Mouse (Mus musculus): ENCODE measurements around the gene Haus7. TPM values are rescaled to one million over a fixed set of nuclear protein-coding genes. Genes with fewer than 3 reads are reported as not detected.

Haus7 gene
- polyA plus RNA-seq, 1 experiment, result 0.72 TPM

DNA sequence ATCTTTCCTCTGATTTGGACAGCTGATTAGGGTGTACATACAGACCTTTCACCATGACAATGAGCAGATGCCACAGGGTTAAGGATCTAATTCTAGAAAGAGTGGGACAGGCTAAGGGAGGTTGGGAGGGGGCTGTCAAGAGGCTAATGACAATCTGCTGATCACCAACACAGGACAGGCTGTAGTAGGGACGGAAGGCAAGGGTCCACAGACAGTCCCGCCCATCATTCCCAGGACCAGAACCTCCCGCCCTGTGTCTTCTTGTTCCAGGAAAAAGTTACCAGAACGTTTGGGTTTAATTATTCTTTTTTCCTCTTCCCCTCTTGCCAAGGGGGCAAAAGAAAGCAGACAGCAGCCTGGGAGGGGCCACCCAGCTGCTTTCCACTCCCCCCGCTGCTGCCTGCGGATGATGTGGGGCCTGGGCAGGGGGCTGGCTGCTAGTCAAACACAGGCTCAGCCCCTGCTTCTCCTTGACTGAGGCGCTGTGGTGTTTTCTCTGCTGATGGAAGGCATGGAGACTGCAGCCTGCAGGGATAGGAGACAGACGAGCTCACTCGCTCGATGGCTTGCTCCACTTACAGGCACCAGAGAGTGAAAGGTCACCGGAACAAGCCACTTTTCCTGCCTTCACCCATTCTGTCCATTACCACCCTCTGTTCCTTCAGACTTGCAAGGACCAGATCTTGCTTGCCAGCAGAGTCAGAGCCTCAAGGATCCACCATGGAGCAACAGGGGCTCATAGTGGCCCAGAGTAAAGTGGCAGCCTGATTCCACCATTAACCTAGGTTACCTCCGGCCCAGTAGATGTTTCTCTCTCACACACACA is 15.7 kb upstream of the Haus7 start:
- Histone ChIP-seq H3K4me3 (replicated peaks) (no peak overlapping the region), H3K27me3 (ENCODE audit: control insufficient read depth) (peaks cover 3% of the 10 kb centered on the region; the same call in 1 of the 2 replicates), H3K9me3 (ENCODE audit: control insufficient read depth, low read length) (no peaks in the 10 kb centered on the region), H3K36me3 (ENCODE audit: control insufficient read depth) (no peaks in the 10 kb centered on the region), H3K4me1 (ENCODE audit: control insufficient read depth) (peaks cover 6% of the 10 kb centered on the region)
- TF ChIP-seq TAL1 (IDR thresholded peaks at IDR 0.05; ENCODE audit: low read length), result no peak
- TF ChIP-seq GATA1 (IDR thresholded peaks at IDR 0.05; ENCODE audit: low read length), result no peak

DNA sequence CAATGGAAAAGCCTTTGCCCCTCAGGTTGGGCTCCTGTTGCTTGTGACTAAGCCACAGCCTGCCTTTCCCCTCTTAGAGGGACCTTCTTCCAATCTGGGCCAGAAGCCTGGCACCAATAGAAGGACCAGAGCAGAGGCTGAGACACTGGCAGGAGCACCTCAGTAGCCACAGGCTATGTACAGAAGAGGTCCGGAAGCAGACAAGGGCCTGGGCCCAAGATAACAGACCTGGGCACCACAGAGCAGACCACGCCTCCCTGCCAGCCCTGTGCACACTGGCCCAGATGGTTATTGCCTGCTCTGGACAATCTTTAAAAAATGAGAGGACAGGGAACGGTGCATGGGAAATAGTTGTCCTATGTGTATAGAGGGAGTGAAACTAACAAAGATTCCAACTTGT is 12.9 kb upstream of the Haus7 start:
- Histone ChIP-seq H3K4me3 (replicated peaks) (no peak overlapping the region), H3K9me3 (ENCODE audit: control insufficient read depth, low read length) (no peaks in the 10 kb centered on the region), H3K36me3 (ENCODE audit: control insufficient read depth) (no peaks in the 10 kb centered on the region), H3K4me1 (ENCODE audit: control insufficient read depth) (peaks cover 6% of the 10 kb centered on the region), H3K27me3 (ENCODE audit: control insufficient read depth) (peaks cover 3% of the 10 kb centered on the region; the same call in 1 of the 2 replicates)
- no peak for TF ChIP-seq TAL1 (IDR thresholded peaks at IDR 0.05; ENCODE audit: low read length)
- no peak for TF ChIP-seq GATA1 (IDR thresholded peaks at IDR 0.05; ENCODE audit: low read length)

DNA sequence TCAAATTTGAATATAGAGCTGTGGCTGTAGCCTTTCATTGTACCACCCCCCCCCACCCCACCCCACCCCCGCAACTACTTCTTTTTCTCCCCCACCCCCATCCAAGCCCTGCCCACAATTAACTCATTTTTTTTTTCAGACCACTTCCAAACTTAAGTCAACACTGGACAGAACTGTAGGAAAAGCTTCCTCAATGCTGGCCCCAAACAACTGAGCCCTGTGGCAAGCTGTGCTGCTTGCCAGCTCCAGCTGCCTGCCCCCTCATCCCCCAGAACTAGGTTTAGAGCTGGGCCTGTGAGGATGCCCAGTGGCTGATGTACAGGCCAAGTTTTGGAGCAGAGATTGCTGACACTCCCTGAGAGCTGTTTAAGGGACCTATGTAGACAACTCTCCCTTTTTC is 9.9 kb upstream of the Haus7 start:
- H3K27me3 ChIP-seq (ENCODE audit: control insufficient read depth), result peaks cover 3% of the 10 kb centered on the region; the same call in 1 of the 2 replicates
- H3K4me1 ChIP-seq (ENCODE audit: control insufficient read depth), result no peaks in the 10 kb centered on the region
- TF ChIP-seq TAL1 (IDR thresholded peaks at IDR 0.05; ENCODE audit: low read length) (no peak), GATA1 (IDR thresholded peaks at IDR 0.05; ENCODE audit: low read length) (no peak)
- H3K9me3 ChIP-seq (ENCODE audit: control insufficient read depth, low read length), result peaks cover 3% of the 10 kb centered on the region; the same call in 1 of the 2 replicates
- no peak overlapping the region for H3K4me3 ChIP-seq (replicated peaks)
- no peaks in the 10 kb centered on the region for H3K36me3 ChIP-seq (ENCODE audit: control insufficient read depth)

DNA sequence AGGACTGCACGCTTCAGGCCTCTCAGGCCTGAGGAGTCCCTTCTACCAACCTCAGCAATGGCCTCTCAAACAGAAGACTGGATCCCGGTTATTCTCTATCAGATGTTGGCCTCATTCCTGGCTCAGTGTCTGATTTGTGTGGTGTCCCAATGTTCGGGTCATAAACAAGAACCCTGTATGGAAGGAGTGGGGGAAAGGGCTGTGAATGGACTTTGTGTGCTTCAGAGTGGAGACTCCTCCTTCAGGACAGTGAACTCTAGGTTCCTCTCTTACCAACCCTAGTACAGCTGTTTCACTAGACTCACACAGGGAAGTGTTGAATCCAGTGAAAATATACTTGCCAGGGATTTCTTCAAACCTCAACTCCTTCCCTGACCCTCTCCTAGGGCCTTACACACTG is 9.5 kb upstream of the Haus7 start:
- peaks cover 3% of the 10 kb centered on the region; the same call in 1 of the 2 replicates for H3K27me3 ChIP-seq (ENCODE audit: control insufficient read depth)
- H3K9me3 ChIP-seq (ENCODE audit: control insufficient read depth, low read length), result peaks cover 3% of the 10 kb centered on the region; the same call in 1 of the 2 replicates
- H3K4me3 ChIP-seq (replicated peaks), result no peak overlapping the region
- H3K36me3 ChIP-seq (ENCODE audit: control insufficient read depth), result no peaks in the 10 kb centered on the region
- no peaks in the 10 kb centered on the region for H3K4me1 ChIP-seq (ENCODE audit: control insufficient read depth)
- TF ChIP-seq TAL1 (IDR thresholded peaks at IDR 0.05; ENCODE audit: low read length) (no peak), GATA1 (IDR thresholded peaks at IDR 0.05; ENCODE audit: low read length) (no peak)

DNA sequence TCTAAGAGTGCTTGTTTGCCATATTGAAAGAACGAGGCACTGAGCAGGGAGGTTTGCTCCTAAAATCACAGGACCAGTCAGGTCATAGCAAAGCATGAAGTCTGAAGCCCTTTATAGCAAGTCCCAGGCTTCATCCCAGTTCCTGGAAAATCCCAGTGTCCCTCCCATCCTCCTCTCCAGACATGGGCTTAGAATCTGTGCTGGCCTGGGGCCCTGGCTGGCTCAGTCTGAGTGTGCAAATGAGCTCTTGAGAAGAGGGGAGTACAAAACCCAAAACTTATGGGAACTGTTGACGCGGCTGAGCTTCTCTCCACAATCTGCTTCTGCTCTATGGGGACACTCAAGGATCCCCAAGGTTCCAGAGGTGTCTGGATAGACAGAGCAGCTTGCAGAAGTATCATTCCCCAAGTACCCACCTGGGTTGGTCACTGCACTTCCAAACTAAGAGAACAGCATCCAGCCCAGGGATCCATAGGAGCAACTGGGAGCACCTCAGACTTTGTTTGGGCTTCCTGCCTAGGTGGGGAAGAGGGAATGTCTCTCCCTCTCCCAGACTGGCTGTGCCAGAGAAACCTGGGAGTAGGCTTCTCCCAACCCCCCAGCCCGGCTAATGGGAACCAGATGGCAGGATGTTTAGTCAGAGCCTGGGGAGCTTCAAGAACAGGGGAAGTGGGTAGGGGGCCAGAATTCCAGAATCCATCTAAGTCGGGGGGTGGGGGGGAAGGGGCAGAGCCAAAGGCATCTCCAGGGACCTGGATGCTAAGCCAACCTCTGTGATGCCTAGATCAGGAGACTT is 8.8 kb upstream of the Haus7 start:
- Histone ChIP-seq H3K9me3 (ENCODE audit: control insufficient read depth, low read length) (peaks cover 3% of the 10 kb centered on the region; the same call in 1 of the 2 replicates), H3K27me3 (ENCODE audit: control insufficient read depth) (peaks cover 3% of the 10 kb centered on the region; the same call in 1 of the 2 replicates), H3K4me1 (ENCODE audit: control insufficient read depth) (no peaks in the 10 kb centered on the region), H3K36me3 (ENCODE audit: control insufficient read depth) (no peaks in the 10 kb centered on the region), H3K4me3 (replicated peaks) (no peak overlapping the region)
- TF ChIP-seq TAL1 (IDR thresholded peaks at IDR 0.05; ENCODE audit: low read length) (no peak), GATA1 (IDR thresholded peaks at IDR 0.05; ENCODE audit: low read length) (no peak)

DNA sequence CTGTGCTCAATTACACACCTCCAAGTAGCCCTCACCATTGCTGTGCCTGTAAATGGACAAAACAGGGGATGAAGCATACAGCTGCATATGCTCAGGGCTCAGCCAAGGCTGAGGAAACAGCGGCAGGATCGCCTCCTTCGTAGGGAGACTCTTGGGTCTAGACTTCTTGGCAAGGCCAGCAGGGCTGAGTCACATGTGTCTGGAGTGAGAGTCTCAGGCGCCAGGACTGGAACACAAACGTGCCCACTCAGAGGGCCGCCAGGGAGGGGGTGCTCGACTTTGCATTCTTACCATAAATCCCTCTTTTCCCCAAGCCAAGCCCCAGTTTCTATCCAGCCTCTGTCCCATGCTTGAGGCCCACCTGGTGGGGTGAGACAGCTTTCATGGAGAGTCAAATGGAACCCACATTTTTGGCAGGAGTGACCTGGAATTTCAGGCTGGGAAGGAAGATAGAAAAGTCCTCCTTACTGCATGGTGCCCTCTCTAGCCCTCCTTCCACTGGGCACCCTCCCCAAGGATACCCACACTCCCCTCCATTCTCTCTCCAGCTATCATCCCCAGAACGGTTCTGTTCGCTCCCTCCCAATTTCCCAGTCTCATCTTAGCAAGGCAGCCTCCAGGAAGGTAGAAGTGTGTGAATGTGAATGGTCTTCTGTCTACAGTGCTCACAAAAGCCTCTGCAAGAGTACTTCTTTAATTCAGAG is 6.8 kb upstream of the Haus7 start:
- Histone ChIP-seq H3K36me3 (ENCODE audit: control insufficient read depth) (no peaks in the 10 kb centered on the region), H3K4me3 (replicated peaks) (no peak overlapping the region), H3K9me3 (ENCODE audit: control insufficient read depth, low read length) (peaks cover 3% of the 10 kb centered on the region; the same call in 1 of the 2 replicates), H3K4me1 (ENCODE audit: control insufficient read depth) (no peaks in the 10 kb centered on the region), H3K27me3 (ENCODE audit: control insufficient read depth) (peaks cover 3% of the 10 kb centered on the region; the same call in 1 of the 2 replicates)
- no peak for TF ChIP-seq GATA1 (IDR thresholded peaks at IDR 0.05; ENCODE audit: low read length)
- TF ChIP-seq TAL1 (IDR thresholded peaks at IDR 0.05; ENCODE audit: low read length), result no peak

DNA sequence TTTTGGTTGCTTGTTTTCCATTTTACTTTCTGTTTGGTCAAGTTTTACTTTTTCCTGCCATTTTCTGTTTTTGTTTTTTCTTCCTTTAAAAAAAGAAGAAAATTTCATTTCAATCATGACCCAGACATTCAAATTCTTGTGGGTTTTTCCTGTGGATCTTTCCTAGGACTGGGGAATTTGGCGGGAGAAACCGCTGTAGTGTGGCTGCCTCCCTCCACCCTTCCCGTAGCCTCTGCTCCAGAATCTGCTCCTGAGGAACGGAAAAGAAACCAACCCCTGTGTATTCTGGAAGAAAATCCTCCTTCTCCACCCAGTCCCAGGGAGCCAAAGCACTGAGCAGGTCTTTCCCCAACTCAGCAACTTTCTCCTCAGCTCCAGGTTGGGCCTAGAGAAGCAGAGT is 1.9 kb upstream of the Haus7 start:
- peaks cover 3% of the 10 kb centered on the region; the same call in 1 of the 2 replicates for H3K9me3 ChIP-seq (ENCODE audit: control insufficient read depth, low read length)
- no peaks in the 10 kb centered on the region; the same call in 1 of the 2 replicates for H3K36me3 ChIP-seq (ENCODE audit: control insufficient read depth)
- TF ChIP-seq TAL1 (IDR thresholded peaks at IDR 0.05; ENCODE audit: low read length) (no peak), GATA1 (IDR thresholded peaks at IDR 0.05; ENCODE audit: low read length) (no peak)
- no peak overlapping the region for H3K4me3 ChIP-seq (replicated peaks)
- no peaks in the 10 kb centered on the region for H3K27me3 ChIP-seq (ENCODE audit: control insufficient read depth)
- peaks cover 20% of the 10 kb centered on the region for H3K4me1 ChIP-seq (ENCODE audit: control insufficient read depth)

DNA sequence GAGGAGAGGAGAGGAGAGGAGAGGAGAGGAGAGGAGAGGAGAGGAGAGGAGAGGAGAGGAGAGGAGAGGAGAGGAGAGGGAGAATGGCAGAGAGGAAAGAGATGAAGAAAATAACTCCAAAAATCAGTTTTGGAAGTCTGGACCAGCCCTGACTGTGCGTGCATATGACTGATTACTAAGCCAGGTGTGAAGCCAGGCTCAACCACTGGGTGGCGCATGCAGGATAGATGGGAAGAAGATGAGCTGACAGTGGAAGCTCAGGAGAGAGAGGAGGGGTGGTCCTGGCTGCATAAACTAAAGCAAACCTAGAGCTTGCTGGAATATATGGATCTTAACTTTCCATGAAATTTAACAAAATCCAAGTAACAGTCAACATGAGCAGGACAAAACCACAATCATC is 6.9 kb downstream of the Haus7 start:
- Histone ChIP-seq H3K9me3 (ENCODE audit: control insufficient read depth, low read length) (no peaks in the 10 kb centered on the region), H3K4me1 (ENCODE audit: control insufficient read depth) (no peaks in the 10 kb centered on the region), H3K27me3 (ENCODE audit: control insufficient read depth) (no peaks in the 10 kb centered on the region), H3K36me3 (ENCODE audit: control insufficient read depth) (peaks cover 29% of the 10 kb centered on the region), H3K4me3 (replicated peaks) (no peak overlapping the region)
- TF ChIP-seq TAL1 (IDR thresholded peaks at IDR 0.05; ENCODE audit: low read length), result no peak
- TF ChIP-seq GATA1 (IDR thresholded peaks at IDR 0.05; ENCODE audit: low read length), result no peak
